Mouse (Mus musculus): Measurements from ENCODE around the gene Fcer1g. TPM values are rescaled to one million over a fixed set of nuclear protein-coding genes. Genes with fewer than 3 reads are reported as not detected.
"Not testable (repeated sequence)": the region's sequence is repeated elsewhere in the genome, so short reads cannot be mapped to it uniquely, and the experiment has no call there.

Gene Fcer1g
- polyA plus RNA-seq, 1 experiment from 2014 or later: 32.1 TPM

- Histone ChIP-seq H3K36me3 (ENCODE audit: control insufficient read depth, insufficient read depth, low read length) (peaks cover 14% of the 10 kb centered on the region), H3K4me1 (ENCODE audit: control insufficient read depth, insufficient read depth, low read length) (peaks cover 38% of the 10 kb centered on the region), H3K4me3 (ENCODE audit: low read length) (no peak overlapping the region), H3K9me3 (ENCODE audit: control insufficient read depth, low read length) (no peaks in the 10 kb centered on the region), H3K9ac (ENCODE audit: low read depth, low read length) (no peak overlapping the region), H3K27me3 (ENCODE audit: control insufficient read depth, insufficient read depth, low read length) (no peaks in the 10 kb centered on the region), H3K27ac (ENCODE audit: low read depth, low read length) (peak overlapping the region; percentile 60), H3K4me2 (replicated peaks; ENCODE audit: low read depth, low read length) (peak overlapping the region; percentile 45; the same call in 1 of the 2 replicates)
- 19% methylated on average over 3 of the region's 3 CpGs for WGBS
- ATAC-seq (ENCODE audit: low FRiP score, low TSS enrichment): no peak
Observed at GRCm38 (mm10) chr1:171248386-171249226, 14.4 kb upstream of the Fcer1g start.

GRCm38 (mm10) chr1:171247916-171248315, 13.8 kb upstream of the Fcer1g start:
- H3K4me1 ChIP-seq (ENCODE audit: control insufficient read depth, insufficient read depth, low read length): peaks cover 38% of the 10 kb centered on the region

GRCm38 (mm10) chr1:171247453-171247841, 13.3 kb upstream of the Fcer1g start:
- Histone ChIP-seq H3K4me3 (ENCODE audit: low read length) (peak overlapping the region; percentile 88), H3K27ac (ENCODE audit: low read depth, low read length) (peak overlapping the region; percentile 60), H3K9ac (ENCODE audit: low read depth, low read length) (peak overlapping the region; percentile 1), H3K27me3 (ENCODE audit: control insufficient read depth, insufficient read depth, low read length) (no peaks in the 10 kb centered on the region), H3K9me3 (ENCODE audit: control insufficient read depth, low read length) (no peaks in the 10 kb centered on the region), H3K36me3 (ENCODE audit: control insufficient read depth, insufficient read depth, low read length) (peaks cover 25% of the 10 kb centered on the region), H3K4me1 (ENCODE audit: control insufficient read depth, insufficient read depth, low read length) (peaks cover 34% of the 10 kb centered on the region), H3K4me2 (replicated peaks; ENCODE audit: low read depth, low read length) (peak overlapping the region; percentile 45)
- WGBS: 9% methylated on average over 13 of the region's 13 CpGs
- ATAC-seq (ENCODE audit: low FRiP score, low TSS enrichment): peak; percentile 0; the same call in 1 of the 2 replicates

More at GRCm38 (mm10) chr1:171247916-171248315, 13.8 kb upstream of the Fcer1g start:
- Histone ChIP-seq H3K27ac (ENCODE audit: low read depth, low read length) (peak overlapping the region; percentile 60), H3K4me2 (replicated peaks; ENCODE audit: low read depth, low read length) (peak overlapping the region; percentile 45), H3K36me3 (ENCODE audit: control insufficient read depth, insufficient read depth, low read length) (peaks cover 21% of the 10 kb centered on the region), H3K9ac (ENCODE audit: low read depth, low read length) (peak overlapping the region; percentile 1; the same call in 1 of the 2 replicates), H3K4me3 (ENCODE audit: low read length) (no peak overlapping the region), H3K27me3 (ENCODE audit: control insufficient read depth, insufficient read depth, low read length) (no peaks in the 10 kb centered on the region), H3K9me3 (ENCODE audit: control insufficient read depth, low read length) (no peaks in the 10 kb centered on the region)
- ATAC-seq (ENCODE audit: low FRiP score, low TSS enrichment): no peak
- 27% methylated on average over 4 of the region's 4 CpGs for WGBS

GRCm38 (mm10) chr1:171246709-171247452, 12.7 kb upstream of the Fcer1g start:
- H3K9me3 ChIP-seq (ENCODE audit: control insufficient read depth, low read length): no peaks in the 10 kb centered on the region
- peak overlapping the region; percentile 82 for H3K4me2 ChIP-seq (replicated peaks; ENCODE audit: low read depth, low read length)
- H3K27me3 ChIP-seq (ENCODE audit: control insufficient read depth, insufficient read depth, low read length): no peaks in the 10 kb centered on the region
- H3K27ac ChIP-seq (ENCODE audit: low read depth, low read length): peak overlapping the region; percentile 71
- peaks cover 30% of the 10 kb centered on the region for H3K36me3 ChIP-seq (ENCODE audit: control insufficient read depth, insufficient read depth, low read length)
- H3K4me1 ChIP-seq (ENCODE audit: control insufficient read depth, insufficient read depth, low read length): peaks cover 34% of the 10 kb centered on the region
- under 1% methylated on average over 41 of the region's 41 CpGs for WGBS
- H3K4me3 ChIP-seq (ENCODE audit: low read length): peak overlapping the region; percentile 88
- ATAC-seq (ENCODE audit: low FRiP score, low TSS enrichment): peak; percentile 90
- H3K9ac ChIP-seq (ENCODE audit: low read depth, low read length): peak overlapping the region; percentile 88

- peaks cover 46% of the 10 kb centered on the region for H3K36me3 ChIP-seq (ENCODE audit: control insufficient read depth, insufficient read depth, low read length)
- H3K9ac ChIP-seq (ENCODE audit: low read depth, low read length): no peak overlapping the region
- no peak for ATAC-seq (ENCODE audit: low FRiP score, low TSS enrichment)
- no peak overlapping the region for H3K4me2 ChIP-seq (replicated peaks; ENCODE audit: low read depth, low read length)
- H3K27me3 ChIP-seq (ENCODE audit: control insufficient read depth, insufficient read depth, low read length): no peaks in the 10 kb centered on the region
- 96% methylated on average over 8 of the region's 8 CpGs for WGBS
- no peak overlapping the region for H3K27ac ChIP-seq (ENCODE audit: low read depth, low read length)
- no peak overlapping the region for H3K4me3 ChIP-seq (ENCODE audit: low read length)
- peaks cover 25% of the 10 kb centered on the region for H3K4me1 ChIP-seq (ENCODE audit: control insufficient read depth, insufficient read depth, low read length)
- H3K9me3 ChIP-seq (ENCODE audit: control insufficient read depth, low read length): no peaks in the 10 kb centered on the region
Observed at GRCm38 (mm10) chr1:171245353-171245752, 11.2 kb upstream of the Fcer1g start.

- H3K36me3 ChIP-seq (ENCODE audit: control insufficient read depth, insufficient read depth, low read length): peaks cover 80% of the 10 kb centered on the region
- not testable (repeated sequence) for ATAC-seq (ENCODE audit: low FRiP score, low TSS enrichment)
- WGBS: 92% methylated on average over 12 of the region's 12 CpGs
Observed at GRCm38 (mm10) chr1:171241952-171242351, 7.8 kb upstream of the Fcer1g start.

GRCm38 (mm10) chr1:171240911-171241310, 6.7 kb upstream of the Fcer1g start:
- H3K4me3 ChIP-seq (ENCODE audit: low read length): no peak overlapping the region
- H3K9ac ChIP-seq (ENCODE audit: low read depth, low read length): no peak overlapping the region
- no peaks in the 10 kb centered on the region for H3K27me3 ChIP-seq (ENCODE audit: control insufficient read depth, insufficient read depth, low read length)
- no peak for ATAC-seq (ENCODE audit: low FRiP score, low TSS enrichment)
- 82% methylated on average over 10 of the region's 10 CpGs for WGBS
- 0 out of 2 replicates have a peak, but pooled peaks cover 3% of the 10 kb centered on the region for H3K4me1 ChIP-seq (ENCODE audit: control insufficient read depth, insufficient read depth, low read length)
- H3K27ac ChIP-seq (ENCODE audit: low read depth, low read length): no peak overlapping the region
- H3K36me3 ChIP-seq (ENCODE audit: control insufficient read depth, insufficient read depth, low read length): peaks cover 90% of the 10 kb centered on the region
- H3K9me3 ChIP-seq (ENCODE audit: control insufficient read depth, low read length): no peaks in the 10 kb centered on the region
- no peak overlapping the region for H3K4me2 ChIP-seq (replicated peaks; ENCODE audit: low read depth, low read length)

More at GRCm38 (mm10) chr1:171241952-171242351, 7.8 kb upstream of the Fcer1g start:
- not testable (repeated sequence) for H3K9me3 ChIP-seq (ENCODE audit: control insufficient read depth, low read length); H3K27me3 ChIP-seq (ENCODE audit: control insufficient read depth, insufficient read depth, low read length); H3K4me1 ChIP-seq (ENCODE audit: control insufficient read depth, insufficient read depth, low read length); H3K4me3 ChIP-seq (ENCODE audit: low read length); H3K4me2 ChIP-seq (replicated peaks; ENCODE audit: low read depth, low read length); H3K9ac ChIP-seq (ENCODE audit: low read depth, low read length); H3K27ac ChIP-seq (ENCODE audit: low read depth, low read length)

- Histone ChIP-seq H3K4me2 (replicated peaks; ENCODE audit: low read depth, low read length) (no peak overlapping the region), H3K36me3 (ENCODE audit: control insufficient read depth, insufficient read depth, low read length) (peaks cover 97% of the 10 kb centered on the region), H3K27me3 (ENCODE audit: control insufficient read depth, insufficient read depth, low read length) (no peaks in the 10 kb centered on the region), H3K27ac (ENCODE audit: low read depth, low read length) (no peak overlapping the region), H3K9me3 (ENCODE audit: control insufficient read depth, low read length) (no peaks in the 10 kb centered on the region), H3K4me1 (ENCODE audit: control insufficient read depth, insufficient read depth, low read length) (no peaks in the 10 kb centered on the region), H3K9ac (ENCODE audit: low read depth, low read length) (no peak overlapping the region), H3K4me3 (ENCODE audit: low read length) (no peak overlapping the region)
- no peak for ATAC-seq (ENCODE audit: low FRiP score, low TSS enrichment)
- WGBS: 55% methylated on average over 15 of the region's 15 CpGs
Observed at GRCm38 (mm10) chr1:171239992-171240744, 6.0 kb upstream of the Fcer1g start.

All from kidney, embryonic 14.5 days (tissue).